Mouse (Mus musculus): Measurements from ENCODE around the gene Grid2. TPM values are rescaled to one million over a fixed set of nuclear protein-coding genes. Genes with fewer than 3 reads are reported as not detected.

Grid2 gene
- polyA plus RNA-seq, 1 experiment from 2014 or later, result not detected

DNA sequence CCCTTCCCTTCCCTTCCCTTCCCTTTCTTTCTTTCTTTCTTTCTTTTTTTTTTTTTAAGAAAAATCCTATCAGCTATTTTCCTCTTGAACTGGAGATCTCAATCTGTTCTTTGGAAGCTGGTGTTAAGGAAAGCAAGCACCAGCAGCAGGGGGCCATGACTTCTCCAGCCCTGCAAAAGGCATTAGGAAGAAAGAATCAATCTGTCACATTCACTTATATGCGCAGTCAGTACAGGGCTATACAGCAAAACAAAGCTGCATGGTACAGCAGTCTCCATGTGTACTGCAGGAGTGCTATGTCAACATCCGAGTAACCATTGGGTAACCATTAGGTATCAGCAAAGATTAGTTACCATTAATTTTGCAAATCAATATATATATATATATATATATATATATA is 809.0 kb downstream of the Grid2 start:
- ChIA-PET CTCF (no interaction called here), POLR2A (no interaction called here)
- no peak for TF ChIP-seq CTCF (IDR thresholded peaks at IDR 0.05)
- in situ Hi-C loops (cut with MboI; ENCODE audit: low pct_unique_long_range_greater_than_20kb), result no loop called here
- peaks cover 5% of the 10 kb centered on the region for H3K27me3 ChIP-seq
- ATAC-seq (no peak), DNase-seq (ENCODE audit: low read depth, low spot score) (no peak)

DNA sequence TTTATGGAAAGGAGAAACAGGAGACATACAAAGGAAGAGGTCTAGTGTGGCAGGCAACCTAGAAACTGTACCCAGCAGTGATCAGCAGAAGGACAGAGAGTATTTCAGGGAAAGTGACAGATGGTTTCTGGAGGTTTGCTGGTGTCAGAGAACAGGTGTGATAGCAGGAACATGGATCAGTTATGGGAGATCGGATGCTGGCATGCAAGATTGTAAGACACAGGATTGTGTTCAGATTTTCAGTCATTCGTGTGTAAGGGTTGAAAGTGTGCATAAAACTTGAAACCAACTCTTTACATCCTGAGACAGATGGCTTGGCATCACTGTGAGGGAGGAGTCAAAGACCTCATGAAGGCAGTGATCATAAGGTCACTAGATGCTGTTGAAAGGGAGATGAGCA is 817.7 kb downstream of the Grid2 start:
- CTCF ChIA-PET, result interaction anchor here (1.2 kb wide), 1 partner anchor 41 kb away, joined by 3 read pairs; no protein-coding TSS in a partner anchor
- DNase-seq (ENCODE audit: low read depth, low spot score) (no peak), ATAC-seq (no peak)
- H3K27me3 ChIP-seq, result no peaks in the 10 kb centered on the region
- no peak for TF ChIP-seq CTCF (IDR thresholded peaks at IDR 0.05)
- in situ Hi-C loops (cut with MboI; ENCODE audit: low pct_unique_long_range_greater_than_20kb), result no loop called here
- POLR2A ChIA-PET, result interaction anchor here (0.7 kb wide), 1 partner anchor 228 kb away, joined by 4 read pairs; no protein-coding TSS in a partner anchor

DNA sequence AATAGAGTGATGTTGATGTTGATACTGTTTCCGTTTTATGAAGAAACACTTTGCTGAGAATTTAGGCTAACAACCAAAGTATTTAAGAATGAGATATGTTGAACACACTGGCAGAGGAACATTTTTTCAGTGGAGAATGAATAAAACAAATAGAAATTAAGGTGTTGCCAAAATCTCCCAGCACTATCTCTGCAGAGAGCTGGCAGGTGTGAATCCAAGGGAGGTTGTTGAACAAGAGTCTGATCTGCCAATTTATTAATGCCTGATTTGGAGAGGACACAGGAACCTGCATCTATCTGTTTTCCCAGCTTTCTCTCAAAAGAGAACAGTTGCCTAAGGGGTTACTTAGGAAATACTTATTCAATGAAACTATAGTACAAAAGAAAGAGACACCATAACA is 822.2 kb downstream of the Grid2 start:
- CTCF ChIA-PET, result no interaction called here
- no peak for TF ChIP-seq CTCF (IDR thresholded peaks at IDR 0.05)
- H3K27me3 ChIP-seq, result no peaks in the 10 kb centered on the region
- in situ Hi-C loops (cut with MboI; ENCODE audit: low pct_unique_long_range_greater_than_20kb), result no loop called here
- ATAC-seq (no peak), DNase-seq (ENCODE audit: low read depth, low spot score) (no peak)
- POLR2A ChIA-PET, result no interaction called here

DNA sequence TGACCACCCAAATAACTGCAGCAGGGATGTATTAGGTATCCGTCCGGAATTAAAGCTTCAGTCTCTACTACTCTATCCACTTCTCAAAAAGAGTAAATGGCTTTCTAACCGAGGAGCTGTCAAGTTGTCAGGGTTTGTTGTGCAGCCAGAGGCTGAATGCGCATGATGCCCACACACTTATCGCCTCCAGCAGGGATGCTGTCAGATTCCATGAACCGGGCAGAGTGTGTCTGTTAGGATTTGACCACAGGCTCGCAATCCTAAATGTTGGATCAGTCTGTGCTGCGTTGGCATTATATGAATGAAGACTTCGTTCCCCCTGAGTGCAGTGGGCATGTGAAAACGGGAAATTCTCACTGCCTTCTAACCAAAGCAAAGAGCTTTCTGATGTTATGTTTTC is 843.0 kb downstream of the Grid2 start:
- TF ChIP-seq CTCF (IDR thresholded peaks at IDR 0.05), result no peak
- ATAC-seq (no peak), DNase-seq (ENCODE audit: low read depth, low spot score) (no peak)
- no peaks in the 10 kb centered on the region for H3K27me3 ChIP-seq
- in situ Hi-C loops (cut with MboI; ENCODE audit: low pct_unique_long_range_greater_than_20kb), result no loop called here
- CTCF ChIA-PET, result no interaction called here
- POLR2A ChIA-PET, result no interaction called here

DNA sequence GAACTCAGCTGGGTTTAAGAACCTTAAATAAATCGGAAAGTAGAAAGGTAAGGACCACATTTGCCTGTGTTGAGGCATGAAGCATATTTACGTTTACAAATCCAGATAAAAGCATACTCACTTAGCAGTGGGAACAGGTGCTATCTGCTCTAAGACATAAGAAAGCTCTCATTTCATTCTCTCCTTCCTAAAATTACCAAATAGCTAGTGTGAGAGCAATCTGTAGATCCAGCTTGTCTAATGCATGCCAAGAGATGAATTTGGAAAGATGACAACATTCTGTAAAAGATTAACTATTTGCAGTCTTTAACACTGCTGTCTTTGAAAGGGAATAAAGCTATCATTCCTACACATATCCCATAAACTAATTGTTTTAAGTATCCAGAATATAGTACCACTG is 858.9 kb downstream of the Grid2 start:
- ChIA-PET POLR2A (no interaction called here), CTCF (interaction anchor here (0.8 kb wide), 1 partner anchor 23 kb away, joined by 3 read pairs; no protein-coding TSS in a partner anchor)
- DNase-seq (ENCODE audit: low read depth, low spot score) (no peak), ATAC-seq (no peak)
- in situ Hi-C loops (cut with MboI; ENCODE audit: low pct_unique_long_range_greater_than_20kb), result no loop called here
- no peaks in the 10 kb centered on the region for H3K27me3 ChIP-seq
- no peak for TF ChIP-seq CTCF (IDR thresholded peaks at IDR 0.05)

DNA sequence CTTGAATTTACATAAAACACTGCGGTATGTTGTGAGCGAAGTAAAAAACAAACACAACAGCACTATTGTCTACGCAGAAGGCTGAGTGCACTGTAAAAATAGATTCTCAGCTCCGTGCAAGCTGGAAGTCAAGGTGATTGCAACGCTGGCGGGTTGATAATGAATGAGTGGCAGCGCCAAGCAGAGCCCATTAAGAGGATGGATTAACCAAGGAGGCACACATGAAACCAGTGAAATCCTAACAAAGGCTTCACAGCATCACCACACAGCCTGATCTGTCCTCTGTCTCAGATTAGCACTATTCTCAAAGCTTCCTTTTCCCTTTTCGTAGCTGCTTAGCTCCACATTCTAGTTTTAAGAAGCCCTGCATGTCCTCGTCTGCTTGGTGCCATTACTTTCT is 880.6 kb downstream of the Grid2 start:
- in situ Hi-C loops (cut with MboI; ENCODE audit: low pct_unique_long_range_greater_than_20kb), result no loop called here
- ChIA-PET CTCF (interaction anchor here (1.7 kb wide), 1 partner anchor 17 kb away, joined by 4 read pairs; no protein-coding TSS in a partner anchor), POLR2A (no interaction called here)
- no peaks in the 10 kb centered on the region for H3K27me3 ChIP-seq
- ATAC-seq (no peak), DNase-seq (ENCODE audit: low read depth, low spot score) (no peak)
- TF ChIP-seq CTCF (IDR thresholded peaks at IDR 0.05), result no peak

DNA sequence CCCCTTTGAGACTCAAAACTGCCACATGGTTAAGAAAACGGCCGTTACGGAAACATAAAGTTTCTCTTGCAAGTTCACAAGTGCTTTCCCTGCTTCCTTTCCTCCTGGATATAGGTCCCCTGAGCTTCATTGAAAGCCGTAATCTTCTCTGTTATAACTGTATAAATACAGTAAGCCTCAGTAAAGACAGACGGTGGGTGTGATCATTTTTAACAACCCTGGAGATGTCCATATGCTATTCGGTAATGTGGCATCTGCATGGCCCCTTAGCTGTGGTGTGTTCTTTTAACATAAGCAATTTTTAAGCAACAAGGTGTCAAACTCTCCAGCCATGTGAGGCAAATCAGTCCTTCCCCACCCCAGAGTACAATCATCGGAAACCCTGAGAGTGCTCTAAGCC is 892.9 kb downstream of the Grid2 start:
- no peak for TF ChIP-seq CTCF (IDR thresholded peaks at IDR 0.05)
- ChIA-PET POLR2A (no interaction called here), CTCF (no interaction called here)
- DNase-seq (ENCODE audit: low read depth, low spot score) (no peak), ATAC-seq (no peak)
- no peaks in the 10 kb centered on the region for H3K27me3 ChIP-seq
- in situ Hi-C loops (cut with MboI; ENCODE audit: low pct_unique_long_range_greater_than_20kb), result no loop called here

DNA sequence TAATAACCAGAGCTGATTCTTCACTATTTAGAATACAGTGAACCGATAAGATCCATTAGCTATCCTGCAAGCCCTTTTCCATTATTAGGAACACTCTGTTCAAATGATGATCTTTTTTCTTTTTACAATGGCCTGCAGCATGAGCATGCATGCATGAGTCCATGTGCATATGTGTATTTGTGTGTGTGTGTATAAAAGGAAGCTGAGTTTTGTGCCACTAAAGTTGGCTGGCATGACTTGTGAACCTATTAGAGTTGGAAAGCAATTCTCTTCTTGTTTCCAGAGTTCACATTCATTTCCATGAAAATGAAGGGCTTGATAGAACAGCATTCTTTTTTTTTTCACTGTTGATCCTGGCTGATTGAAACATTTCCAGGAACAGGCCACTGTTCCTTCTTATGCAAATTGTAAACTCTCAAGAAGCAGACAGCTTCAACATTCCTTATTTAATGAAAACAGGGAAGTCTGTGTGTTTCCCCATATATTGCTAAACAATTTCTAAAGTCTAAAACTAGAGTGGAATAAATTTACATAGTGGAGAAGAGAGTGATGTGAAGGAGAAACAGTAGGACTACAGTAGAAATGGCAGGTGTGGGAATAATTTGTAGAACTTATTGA is 919.4 kb downstream of the Grid2 start:
- TF ChIP-seq CTCF (IDR thresholded peaks at IDR 0.05), result no peak
- no peaks in the 10 kb centered on the region for H3K27me3 ChIP-seq
- ATAC-seq (no peak), DNase-seq (ENCODE audit: low read depth, low spot score) (no peak)
- in situ Hi-C loops (cut with MboI; ENCODE audit: low pct_unique_long_range_greater_than_20kb), result no loop called here
- POLR2A ChIA-PET, result no interaction called here
- CTCF ChIA-PET, result no interaction called here

DNA sequence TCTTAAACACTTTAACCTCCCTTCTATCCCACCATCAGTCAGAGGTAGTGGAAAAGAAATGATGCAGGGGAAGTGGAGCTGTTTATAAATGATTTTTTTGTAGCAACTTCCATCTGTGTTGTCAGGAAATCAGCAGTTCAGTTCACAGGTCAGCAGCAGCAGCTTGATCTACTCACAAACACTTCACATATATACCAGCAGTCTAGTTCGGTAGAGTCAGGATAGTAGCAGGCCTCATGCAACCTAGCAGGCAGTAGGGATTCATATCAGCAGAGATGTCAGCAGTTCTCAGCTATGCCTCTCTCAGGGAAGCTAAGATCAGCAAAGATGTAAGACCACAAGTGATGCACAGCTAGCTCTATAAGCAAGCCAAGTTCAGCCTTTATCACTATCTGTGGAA is 938.0 kb downstream of the Grid2 start:
- DNase-seq (ENCODE audit: low read depth, low spot score), result no peak
- in situ Hi-C loops (cut with MboI; ENCODE audit: low pct_unique_long_range_greater_than_20kb), result no loop called here
- no peaks in the 10 kb centered on the region for H3K27me3 ChIP-seq
- CTCF ChIA-PET, result no interaction called here
- TF ChIP-seq CTCF (IDR thresholded peaks at IDR 0.05), result no peak
- POLR2A ChIA-PET, result no interaction called here
- ATAC-seq, result no peak

DNA sequence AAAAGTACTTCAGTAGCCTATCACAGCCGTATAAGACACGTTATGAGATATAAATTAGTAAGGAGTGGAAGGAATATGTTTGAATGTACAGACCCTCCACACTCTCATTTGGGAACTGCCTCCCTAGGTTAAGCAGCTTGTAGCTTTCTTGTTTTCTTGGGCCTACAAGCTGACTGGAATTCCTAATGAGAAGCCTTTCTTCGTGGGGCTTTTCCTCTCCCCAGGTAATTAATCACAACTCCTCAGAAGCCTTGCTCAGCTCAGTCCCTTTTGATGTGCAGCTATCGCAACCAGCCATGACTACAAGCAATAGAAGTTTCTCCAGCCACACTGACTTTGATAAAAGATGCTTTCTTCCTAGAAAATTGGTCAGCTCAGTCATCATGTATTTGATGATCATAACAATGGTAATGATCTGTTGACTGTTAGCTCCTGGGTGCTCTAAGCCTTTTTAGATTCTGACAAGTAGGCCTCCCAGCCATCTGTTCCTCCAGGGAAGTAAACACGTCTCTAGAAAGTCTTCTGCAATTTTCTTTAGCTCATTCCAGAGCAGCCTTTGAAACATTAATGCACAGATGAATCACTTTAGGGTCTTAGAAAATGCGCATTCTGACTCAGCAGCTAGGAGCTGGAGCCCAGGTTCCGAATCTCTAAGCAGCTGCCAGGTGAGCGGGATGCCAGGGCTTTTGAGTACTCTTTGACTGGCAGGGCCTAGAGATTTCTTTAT is 946.9 kb downstream of the Grid2 start:
- DNase-seq (ENCODE audit: low read depth, low spot score), result no peak
- no peak for TF ChIP-seq CTCF (IDR thresholded peaks at IDR 0.05)

DNA sequence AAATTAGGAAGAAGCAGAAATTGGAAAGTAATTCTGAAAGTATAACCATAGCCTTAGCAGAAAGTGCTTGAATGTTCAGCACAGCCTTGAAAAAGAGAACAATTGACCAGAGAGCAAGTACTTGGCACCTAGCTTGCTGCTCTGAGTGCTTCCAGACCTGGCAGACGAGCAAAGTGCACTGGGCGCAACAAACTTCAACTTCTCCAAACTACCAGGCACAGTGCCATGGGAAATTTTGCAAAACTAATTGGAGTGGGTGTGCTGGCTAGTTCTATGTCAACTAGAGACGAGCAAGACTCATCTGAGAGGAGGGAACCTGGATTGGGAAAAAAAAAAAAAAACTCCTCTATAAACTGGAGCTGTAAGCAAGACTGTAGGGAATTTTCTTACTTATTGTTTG is 980.7 kb downstream of the Grid2 start:
- no peak for DNase-seq (ENCODE audit: low read depth, low spot score)
- no peaks in the 10 kb centered on the region for H3K27me3 ChIP-seq
- in situ Hi-C loops (cut with MboI; ENCODE audit: low pct_unique_long_range_greater_than_20kb), result no loop called here
- ChIA-PET CTCF (no interaction called here), POLR2A (no interaction called here)
- ATAC-seq, result no peak
- TF ChIP-seq CTCF (IDR thresholded peaks at IDR 0.05), result no peak

More for the DNA sequence above, 946.9 kb downstream of the Grid2 start:
- POLR2A ChIA-PET, result no interaction called here
- in situ Hi-C loops (cut with MboI; ENCODE audit: low pct_unique_long_range_greater_than_20kb), result no loop called here
- no peaks in the 10 kb centered on the region for H3K27me3 ChIP-seq
- ATAC-seq, result no peak
- CTCF ChIA-PET, result no interaction called here

DNA sequence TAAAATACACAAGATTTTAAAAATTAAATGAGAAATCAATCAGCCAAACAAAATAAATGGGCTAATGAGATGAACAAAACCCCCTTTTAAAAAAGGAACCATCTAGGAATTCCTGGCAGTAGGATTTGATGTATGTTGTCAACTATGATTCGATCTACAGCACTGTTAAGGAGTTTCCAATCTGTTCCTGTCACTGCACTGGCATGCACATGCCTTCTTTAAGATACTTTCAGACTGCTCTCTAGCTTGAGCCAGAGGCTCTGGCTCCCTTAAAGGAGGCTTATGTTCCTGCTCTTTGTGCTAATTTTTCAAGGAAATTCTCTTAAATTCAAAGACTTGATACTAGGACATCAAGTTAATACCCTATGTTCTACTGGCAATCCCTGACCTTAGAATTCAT is 984.9 kb downstream of the Grid2 start:
- ChIA-PET POLR2A (no interaction called here), CTCF (no interaction called here)
- no peaks in the 10 kb centered on the region for H3K27me3 ChIP-seq
- no peak for ATAC-seq
- TF ChIP-seq CTCF (IDR thresholded peaks at IDR 0.05), result no peak
- no peak for DNase-seq (ENCODE audit: low read depth, low spot score)
- in situ Hi-C loops (cut with MboI; ENCODE audit: low pct_unique_long_range_greater_than_20kb), result no loop called here
